Mouse (Mus musculus) spleen, adult 12 weeks (tissue): ENCODE data around the gene Pum1.

ENCODE experiments used
- DNase-seq: peaks from one replicate; pipeline ENCODE4 v3.0.0; 2022; ENCODE audit warnings: low spot score

The Pum1 gene

DNA sequence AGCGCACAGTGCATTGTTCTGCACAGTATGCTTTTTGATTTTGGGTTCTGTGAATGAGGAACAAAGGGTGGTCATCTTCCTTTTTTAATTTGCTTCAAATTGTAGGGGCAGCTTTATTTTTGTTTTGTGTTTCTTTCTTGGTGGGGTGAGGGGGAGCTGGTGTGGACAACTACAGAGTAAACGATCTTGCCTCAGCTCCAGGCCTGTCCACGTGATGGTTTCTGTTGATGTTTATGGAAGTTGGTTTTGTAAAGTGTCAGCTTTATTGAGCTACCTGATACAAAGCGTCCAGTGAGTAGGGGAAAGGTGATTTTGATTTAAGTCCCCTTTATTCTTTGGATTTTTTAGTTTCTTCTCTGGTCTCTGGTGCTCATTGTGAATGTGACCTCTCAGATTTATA lies 72.8 kb downstream of the Pum1 start:
- no peak for DNase-seq

DNA sequence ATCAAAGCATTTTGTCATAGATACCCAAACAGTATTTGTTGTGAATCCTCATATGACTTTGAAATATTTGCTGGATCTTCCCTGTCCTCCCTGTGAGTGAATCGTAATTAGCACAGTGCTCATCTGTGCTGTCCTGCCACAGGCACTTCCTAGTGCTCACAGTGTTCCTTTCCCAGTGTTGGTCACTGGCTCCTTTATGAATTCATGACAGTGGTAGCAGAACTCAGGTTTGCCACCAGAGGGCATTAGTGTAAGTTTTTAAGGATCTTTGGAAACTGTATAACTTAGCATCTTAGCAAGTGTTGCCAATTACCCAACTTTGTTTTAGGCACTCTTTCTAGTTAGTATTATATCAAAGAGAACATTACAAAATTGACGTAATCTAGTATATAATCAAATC lies 75.4 kb downstream of the Pum1 start:
- DNase-seq = no peak

DNA sequence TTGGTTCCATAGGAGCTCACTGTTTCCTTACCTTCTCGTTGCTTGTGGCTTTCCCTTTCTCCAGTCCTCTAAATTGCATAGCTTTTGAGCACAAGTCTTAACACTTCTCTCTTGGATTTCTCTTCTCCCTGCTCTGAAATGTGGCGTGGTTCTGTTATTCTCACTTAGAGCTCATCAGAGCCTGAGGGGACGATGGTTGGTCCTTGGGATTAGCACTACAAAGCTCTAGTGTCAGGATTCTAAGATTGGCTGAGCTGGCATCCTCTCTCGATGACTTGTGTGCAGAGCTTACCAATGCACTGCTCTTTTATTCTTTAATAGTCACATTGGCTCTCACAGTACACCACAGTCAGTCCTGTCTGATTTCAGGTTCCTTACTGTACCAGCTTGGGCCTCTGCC lies 80.9 kb downstream of the Pum1 start:
- no peak for DNase-seq

DNA sequence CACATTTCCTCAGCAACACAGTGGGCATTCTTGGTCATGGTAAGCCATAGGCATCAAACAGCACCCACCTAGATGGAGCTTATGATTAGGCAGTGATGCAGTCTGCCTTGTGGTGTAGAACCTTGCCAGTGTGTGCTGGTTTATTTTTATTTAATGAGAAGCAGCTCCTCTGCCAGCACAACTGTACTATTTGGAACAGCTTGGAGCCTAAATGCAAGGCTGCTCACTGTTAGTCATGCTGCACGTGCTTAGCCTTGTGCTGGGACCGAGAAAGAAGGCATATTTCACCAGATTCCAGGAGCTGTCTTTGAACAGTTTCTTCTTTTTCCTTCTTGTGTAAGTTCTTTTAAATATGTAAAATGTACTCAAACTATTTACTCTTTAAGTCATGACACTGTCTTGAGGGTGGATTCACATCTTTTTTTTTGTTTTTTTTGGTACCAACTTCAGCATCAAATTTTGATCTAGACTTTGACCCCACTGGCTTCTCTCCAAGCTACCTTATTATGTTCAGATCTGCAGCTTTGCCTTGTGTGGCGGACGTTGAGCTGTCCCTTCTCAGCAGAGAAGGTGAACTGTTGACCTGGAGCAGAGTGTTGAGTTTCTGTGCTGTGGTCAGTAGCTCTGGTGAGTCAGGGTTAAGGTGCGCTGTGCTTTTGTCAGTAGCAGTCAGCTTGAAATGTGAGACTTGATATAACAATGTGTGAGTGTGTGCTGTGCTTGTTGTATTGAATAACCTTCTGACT lies 82.6 kb downstream of the Pum1 start:
- DNase-seq = no peak

DNA sequence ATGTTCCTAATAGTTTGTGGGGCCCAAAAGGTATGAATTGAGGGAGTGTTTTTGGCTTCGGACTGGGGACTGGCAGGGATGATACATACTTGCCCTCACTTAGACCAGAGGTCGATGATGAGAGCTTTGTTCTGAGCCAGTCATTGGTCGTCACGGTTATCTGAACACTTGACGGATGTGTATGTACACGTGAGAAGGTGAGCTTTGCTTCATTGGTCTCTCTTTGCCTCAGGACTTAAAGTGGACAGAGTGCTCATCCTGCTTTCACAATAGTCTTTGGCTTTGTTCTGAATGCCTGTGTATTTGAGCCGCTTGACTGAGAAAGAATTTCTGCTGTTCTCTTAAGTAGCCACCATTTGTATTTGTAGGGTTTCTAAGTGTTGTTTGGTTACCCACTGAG lies 86.4 kb downstream of the Pum1 start:
- DNase-seq = no peak

DNA sequence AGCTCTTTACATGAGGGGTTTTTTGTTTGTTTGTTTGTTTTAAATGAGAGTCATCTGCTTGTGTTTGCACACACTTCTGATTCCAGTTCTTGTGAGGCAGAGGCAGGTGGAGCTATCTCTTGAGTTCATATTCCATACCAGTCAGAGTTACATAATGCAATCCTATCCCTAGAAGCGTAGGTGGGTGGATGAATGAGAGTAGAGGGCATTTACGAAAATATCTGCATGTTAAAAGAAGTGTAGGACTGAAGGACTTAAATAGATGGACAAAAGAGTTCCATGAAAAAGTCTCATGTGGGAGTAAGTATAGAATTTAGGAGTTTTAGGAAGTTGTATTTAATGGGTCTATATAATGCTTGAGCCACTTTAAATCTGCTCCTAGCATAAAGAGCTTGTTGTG lies 88.8 kb downstream of the Pum1 start:
- no peak for DNase-seq

DNA sequence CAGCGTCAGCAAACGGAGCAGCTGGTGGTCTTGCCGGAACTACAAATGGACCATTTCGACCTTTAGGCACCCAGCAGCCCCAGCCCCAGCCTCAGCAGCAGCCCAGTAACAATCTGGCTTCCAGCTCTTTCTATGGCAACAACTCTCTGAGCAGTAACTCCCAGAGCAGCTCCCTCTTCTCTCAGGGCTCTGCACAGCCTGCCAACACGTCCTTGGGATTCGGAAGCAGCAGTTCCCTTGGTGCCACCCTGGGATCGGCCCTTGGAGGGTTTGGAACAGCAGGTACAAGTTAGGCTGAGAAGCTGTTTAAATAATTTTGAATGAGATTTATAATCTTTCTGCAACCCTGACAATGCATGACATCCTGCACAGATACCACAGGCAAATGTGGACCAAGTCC lies 89.5 kb downstream of the Pum1 start:
- no peak for DNase-seq

DNA sequence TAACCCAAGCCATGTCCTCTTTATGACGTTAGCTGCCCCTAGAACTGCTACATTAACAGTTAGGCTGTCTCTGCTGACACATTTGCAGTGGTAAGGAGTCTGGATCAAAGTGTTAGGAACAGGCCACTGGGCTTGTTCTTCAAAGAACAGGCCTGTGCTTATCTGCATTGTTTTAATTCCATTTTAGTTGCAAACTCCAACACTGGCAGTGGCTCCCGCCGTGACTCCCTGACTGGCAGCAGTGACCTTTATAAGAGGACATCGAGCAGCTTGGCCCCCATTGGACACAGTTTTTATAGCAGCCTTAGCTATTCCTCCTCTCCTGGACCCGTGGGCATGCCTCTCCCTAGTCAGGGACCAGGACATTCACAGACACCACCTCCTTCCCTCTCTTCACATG lies 90.6 kb downstream of the Pum1 start:
- DNase-seq = no peak

DNA sequence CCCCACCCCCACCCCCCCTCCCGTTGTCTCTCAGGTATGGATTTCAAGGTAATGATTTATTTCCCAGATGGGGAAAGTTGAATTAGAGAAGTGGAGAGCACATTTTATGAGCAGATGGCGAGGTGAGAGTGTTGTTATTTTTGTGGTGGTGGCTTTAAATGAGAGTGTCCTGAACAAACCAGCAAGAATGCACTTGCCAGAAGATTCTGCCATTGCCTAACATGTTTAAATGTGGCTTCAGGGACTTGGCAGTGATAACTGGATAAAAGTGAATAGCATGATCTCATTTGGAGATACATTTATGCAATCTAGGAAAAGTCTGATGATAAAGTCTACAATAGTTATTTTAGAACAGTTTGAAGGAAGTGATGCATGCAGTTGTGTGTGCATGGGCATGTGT lies 91.7 kb downstream of the Pum1 start:
- no peak for DNase-seq

DNA sequence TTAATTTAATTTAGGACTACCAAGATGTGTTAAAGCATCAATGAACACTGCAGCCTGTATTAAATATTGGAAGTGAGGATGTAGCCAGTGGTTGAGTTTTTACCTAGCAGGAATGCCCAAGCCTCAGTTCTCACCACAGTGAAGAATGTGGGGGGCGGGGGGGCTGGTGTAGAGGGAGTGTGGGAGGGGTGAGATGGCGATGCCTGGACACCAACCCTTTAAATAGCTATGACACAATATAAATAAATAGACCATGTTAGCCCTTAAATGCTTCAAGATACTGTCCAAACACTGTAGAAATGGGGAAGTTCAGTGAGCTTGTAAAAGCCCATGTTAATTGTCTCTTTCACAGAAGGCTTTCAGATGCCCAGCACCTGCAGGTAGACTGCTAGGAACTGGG lies 96.8 kb downstream of the Pum1 start:
- DNase-seq = no peak

DNA sequence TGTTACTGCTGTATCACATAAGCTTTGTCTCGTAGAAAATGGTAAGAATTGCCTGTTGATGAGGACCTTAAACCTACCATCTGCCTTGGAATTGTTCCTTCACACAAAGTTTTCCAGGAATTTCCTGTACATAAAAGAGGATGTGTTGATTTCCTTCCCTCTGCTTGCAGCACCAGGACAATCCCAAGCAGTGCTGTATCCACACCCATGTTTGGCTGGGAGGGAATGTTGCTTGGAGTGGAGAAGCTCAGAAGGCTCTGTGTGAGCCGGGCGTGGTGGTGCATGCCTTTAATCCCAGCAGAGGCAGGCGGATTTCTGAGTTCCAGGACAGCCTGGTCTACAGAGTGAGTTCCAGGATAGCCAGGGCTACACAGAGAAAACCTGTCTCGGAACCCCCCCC lies 98.7 kb downstream of the Pum1 start:
- DNase-seq = no peak

DNA sequence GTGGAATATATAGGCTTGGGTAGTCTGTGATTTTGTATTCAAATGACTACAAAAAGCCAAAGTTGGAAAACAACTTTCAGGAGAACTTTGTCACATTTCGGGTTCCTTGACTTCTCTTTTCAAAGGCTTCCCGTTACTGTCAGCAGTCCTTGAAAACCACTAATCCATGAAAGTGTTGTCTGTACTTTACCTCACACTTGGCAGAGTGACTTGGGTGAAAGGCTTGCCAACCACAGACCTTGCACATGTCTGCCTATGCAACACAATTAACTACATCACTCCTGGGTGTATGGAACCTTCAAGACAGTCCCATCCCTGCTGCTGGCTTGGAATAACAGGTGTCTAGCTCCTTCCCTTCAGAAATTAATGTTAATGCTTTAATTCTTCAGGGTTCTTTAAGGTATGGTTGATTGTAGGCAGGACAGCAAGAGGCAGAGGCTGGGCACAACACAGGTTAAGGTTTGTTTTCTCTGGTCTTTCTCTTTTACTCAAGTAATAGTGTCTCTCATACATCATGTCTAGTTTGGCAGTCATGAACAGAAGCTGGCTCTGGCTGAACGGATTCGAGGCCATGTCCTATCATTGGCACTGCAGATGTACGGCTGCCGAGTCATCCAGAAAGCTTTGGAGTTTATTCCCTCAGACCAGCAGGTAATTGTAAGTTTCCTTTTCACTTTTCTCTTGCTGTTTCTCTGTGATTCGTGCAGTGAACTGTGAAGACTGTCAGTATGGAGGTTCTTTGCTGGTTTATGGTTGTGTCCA lies 102.5 kb downstream of the Pum1 start:
- DNase-seq = no peak

DNA sequence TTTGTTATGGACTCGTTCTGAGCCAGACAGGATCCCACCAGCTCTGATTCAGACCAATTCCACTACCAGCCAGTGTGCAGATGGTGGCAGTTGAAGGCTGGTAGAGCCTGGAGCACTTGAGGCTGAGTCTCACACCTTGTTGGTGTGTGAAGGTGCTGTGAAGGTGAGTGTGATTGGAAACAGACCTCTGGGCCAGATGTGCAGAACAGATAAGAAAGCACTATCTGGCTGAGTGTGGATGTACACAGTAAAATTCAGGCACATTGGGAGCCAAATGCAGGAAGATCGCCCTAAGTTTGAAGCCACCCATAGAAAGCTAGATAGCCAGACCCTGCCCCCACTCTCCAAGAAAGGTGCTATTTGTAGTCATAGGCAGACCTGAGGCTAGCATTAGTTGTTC lies 103.3 kb downstream of the Pum1 start:
- DNase-seq = no peak

DNA sequence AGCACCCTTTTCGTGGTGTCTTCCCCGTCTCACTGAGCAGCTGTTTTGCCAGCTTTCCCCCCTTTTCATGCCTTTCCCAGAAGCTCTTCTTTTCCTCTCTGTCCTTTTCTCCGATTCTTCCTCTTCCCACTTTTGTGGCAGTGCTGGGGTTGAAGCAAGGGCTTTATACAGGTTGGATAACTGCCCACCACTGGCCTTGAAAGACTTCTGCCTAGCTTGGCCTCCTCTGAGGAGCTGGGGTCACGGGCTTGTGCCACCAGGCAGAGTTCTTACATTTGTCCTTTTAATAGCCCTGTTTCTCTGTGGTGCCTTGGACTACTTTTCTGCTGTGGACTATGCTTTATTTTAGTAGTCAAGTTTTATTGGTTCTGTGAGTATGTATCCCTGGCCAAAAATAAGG lies 103.8 kb downstream of the Pum1 start:
- no peak for DNase-seq

DNA sequence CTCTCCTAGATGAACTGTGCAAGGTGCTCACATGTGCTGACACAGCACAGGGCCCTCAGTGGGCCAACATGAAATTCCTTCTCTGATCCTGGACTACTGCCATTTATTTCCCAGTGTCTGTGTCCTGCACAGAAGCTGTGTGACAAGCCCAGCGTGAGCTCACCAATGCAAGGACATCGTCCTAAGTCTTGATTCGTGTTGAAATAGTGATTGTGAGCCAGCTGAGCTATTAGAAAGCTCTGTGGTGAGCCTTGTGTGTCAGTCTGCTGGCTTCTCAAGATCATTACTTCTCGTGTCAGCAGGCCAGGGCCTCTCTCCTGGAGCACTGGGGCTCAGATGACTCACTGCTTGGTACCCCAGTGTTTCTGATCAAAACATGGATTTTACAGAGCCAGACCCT lies 110.8 kb downstream of the Pum1 start:
- DNase-seq = no peak

DNA sequence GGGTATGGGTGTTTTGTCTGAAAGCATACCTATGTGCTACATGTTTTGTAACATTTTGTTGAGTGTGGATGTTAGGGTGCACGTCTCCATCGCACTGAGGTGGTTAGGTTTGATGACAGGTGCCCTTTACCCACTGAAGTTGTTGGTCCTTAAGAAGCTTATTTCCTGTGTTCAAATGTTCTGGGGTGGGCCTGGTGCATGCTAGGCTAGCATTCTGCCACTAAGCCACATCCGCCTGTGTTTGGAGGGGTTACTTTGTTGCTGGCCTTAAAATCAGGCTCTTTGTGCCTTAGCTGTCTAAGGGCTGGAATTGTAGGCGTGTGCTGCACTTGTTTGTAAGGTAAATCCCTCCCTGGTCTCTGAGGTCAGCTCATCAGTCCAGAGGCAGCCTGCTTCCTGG lies 111.7 kb downstream of the Pum1 start:
- DNase-seq = no peak

DNA sequence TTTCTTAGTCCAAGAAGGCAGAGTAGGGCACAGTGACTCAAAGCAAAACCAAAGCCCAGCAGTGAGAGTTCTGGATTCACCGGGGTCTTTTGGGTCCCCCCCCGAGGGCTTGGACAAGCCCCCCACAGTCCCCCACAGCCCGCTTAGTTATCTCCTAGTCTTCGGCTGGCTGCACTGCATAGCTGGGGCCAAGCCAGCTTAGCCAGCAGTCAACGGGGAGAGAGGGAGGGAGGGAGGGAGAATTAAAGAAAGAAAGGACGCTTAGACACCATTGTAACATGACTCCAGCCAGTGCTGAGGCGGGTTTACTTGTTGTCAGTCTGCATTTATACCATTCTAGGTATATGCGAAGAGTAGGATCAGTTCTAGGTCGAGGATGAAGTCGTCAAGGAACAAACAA lies 114.5 kb downstream of the Pum1 start:
- DNase-seq = no peak

DNA sequence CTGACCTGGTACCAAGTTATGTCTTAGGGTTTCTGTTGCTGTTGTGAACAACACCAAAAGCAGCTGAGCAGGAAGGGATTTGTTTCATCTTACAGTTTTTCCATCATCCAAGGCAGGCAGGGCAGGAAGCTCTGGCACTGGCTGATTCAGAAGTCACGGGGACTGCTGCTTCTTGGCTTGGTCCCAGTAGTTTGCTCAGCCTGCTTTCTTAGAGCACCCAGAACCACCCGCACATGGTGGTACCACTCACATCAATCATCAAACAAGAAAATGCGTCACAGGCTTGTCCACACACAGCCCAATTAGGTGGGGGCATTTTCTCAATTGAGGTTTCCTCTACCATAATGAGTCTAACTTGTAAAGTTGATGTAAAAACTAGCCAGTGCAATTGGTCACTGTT lies 115.9 kb downstream of the Pum1 start:
- DNase-seq = no peak

DNA sequence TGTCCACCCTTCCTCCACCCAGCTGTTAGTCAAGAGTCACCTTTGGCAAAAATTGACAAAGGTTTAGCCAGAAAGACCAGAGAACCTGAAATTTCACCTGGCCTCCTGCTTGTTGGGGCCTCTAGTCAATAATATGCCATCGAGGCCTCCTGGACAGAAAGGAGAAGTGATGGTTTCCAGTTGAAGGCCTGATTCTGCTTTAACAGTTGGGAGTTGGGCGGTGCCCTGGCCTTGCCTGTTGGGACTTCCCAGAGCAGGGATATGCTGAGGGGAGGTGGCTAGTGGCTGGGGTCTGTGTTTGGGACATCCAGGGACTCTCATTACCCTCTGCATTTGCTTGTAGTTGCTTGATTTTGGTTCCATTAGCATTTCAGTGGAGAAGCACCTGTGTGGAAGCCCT lies 119.4 kb downstream of the Pum1 start:
- DNase-seq = no peak

DNA sequence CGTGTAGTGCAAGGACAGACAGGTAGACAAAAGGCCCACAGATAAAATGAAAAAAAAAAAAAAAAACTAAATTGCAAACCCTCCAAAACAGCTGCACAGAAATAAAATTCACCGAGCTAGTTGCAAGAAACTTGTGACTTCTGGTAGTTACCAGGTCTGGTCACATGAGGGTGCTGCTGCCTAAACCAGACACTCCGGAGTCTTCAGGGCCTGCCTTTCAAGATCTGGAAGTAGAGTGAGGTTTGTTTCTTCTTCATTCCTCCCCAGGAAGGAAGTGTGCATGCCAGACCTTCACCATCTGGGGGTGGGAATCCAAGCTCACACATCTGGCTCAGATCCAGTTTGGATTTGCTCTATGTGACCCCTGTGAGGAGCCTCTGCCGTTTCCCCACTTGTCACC lies 121.6 kb downstream of the Pum1 start:
- no peak for DNase-seq

DNA sequence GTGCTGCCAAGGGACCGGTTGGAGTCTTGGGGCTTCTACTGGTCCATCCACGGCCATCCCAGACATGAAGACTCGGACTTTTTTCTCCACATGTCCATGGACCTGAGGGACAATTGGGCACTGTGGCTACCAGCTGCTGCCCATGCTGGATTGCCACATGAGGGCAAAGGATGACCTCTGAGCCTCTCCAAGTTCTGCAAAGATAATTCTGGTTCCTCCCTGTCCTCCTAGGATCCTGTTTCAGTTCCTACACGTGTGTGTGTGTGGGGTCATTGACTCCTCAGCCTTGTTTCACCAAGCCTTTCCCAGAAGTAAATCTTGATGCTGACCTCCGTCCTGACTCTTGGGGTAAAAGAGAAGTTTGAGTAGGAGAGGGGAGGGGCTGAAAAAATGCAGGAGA lies 124.4 kb downstream of the Pum1 start:
- DNase-seq = no peak

DNA sequence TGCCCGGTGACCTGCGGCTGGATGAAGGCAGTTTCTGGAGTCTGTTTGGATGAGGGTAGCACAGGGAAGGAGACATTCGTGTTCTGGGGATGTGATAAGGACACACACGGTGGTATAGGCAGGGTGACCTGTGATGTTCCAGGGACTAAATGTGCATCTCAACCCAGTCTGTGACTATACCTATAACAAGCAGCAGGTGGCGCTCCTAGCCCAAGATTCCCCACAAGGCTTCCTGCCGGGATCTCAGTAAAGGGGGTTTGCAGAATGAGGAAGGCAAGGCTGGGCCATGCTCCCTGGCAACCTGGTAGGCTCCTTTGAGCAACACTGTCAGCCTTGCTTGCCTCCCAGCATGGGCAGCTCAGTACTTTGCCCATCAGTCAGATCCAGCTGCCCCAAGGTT lies 127.1 kb downstream of the Pum1 start:
- peak; percentile 54 for DNase-seq

DNA sequence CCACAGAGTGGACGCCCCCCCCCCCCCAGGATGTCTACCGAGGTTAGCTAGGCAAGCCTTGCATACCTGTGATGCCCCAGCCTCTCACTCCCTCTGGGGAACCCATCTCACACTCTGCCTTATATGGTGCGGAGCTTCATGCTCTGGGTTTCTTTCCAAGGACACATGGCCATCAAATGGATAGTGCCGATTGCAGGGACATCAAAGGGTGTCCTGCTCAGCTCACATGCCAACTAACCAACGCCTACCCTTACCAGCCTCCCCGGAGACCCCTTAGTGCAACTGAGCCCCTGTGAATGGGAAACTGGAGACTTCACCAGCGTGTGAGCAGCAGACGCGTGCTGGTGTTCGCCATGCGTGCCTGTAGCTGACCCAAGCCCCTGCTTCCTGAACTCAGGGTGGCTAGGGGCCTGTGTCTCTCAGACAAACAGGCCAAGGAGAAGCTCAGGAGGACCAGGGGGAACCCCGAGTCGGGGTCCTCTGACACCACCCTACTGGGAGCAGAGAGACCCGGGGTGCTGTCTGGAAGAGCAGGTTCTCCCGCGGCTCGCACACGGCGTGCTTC lies 128.8 kb downstream of the Pum1 start:
- DNase-seq = no peak
